Mouse (Mus musculus) skeletal muscle tissue, postnatal 0 days (tissue): ENCODE measurements around the gene Arntl. TPM values are rescaled to one million over a fixed set of nuclear protein-coding genes. Genes with fewer than 3 reads are reported as not detected.

Experiments used
- polyA plus RNA-seq: library from polyadenylated mRNA; unstranded; fragments of >200 nt; fragmentation: Nextera tagmentation; extraction: Ambion mirVana; gene quantifications from 2 replicates; pipeline ENCODE4 v1.2.1, GENCODE M21; 2015

The Arntl gene
- polyA plus RNA-seq, result 7.3 and 7.6 TPM in 2 replicates

GRCm38 (mm10) chr7:113206644-113207470, at the start of gene Arntl:
Gene Arntl (plus strand): TSS chr7:113207465.

Other genes with a start within 250 kb of the Arntl start
- gene Btbd10, start 161.9 kb downstream of the Arntl start, polyA plus RNA-seq, result 11.1 and 12.2 TPM in 2 replicates
- not detected in 2 replicates for gene Pth, start 181.1 kb downstream of the Arntl start, polyA plus RNA-seq